Mouse (Mus musculus) heart, postnatal 0 days (tissue): ENCODE results near the gene Zfyve19. TPM values are rescaled to one million over a fixed set of nuclear protein-coding genes. Genes with fewer than 3 reads are reported as not detected.

ENCODE experiments used
- ATAC-seq: fragments of 200-750 bp; cut with Nextera tagmentation; 2 replicates; pipeline ENCODE4 v1.8.0; 2017; ENCODE audit warnings: low read depth, moderate number of reproducible peaks, moderate library complexity; ENCODE audit not compliant: insufficient read depth
- DNase-seq: peaks from one replicate; pipeline ENCODE4 v3.0.0-alpha.2; 2016; ENCODE audit warnings: low spot score
- H3K27ac ChIP-seq: fragments of 300-500 bp; sonication (generic); 2 replicates; pipeline ENCODE4 v1.5.1; 2014; ENCODE audit warnings: low read depth, mild to moderate bottlenecking
- H3K27me3 ChIP-seq: fragments of 300-500 bp; sonication (generic); 2 replicates; pipeline ENCODE4 v1.6.1; 2014; ENCODE audit warnings: low read length, mixed read lengths; ENCODE audit not compliant: control insufficient read depth, insufficient read depth
- H3K36me3 ChIP-seq: fragments of 300-500 bp; sonication (generic); replicated peaks from 2 replicates; pipeline ENCODE4 v1.6.1; 2014; ENCODE audit warnings: low read length, mixed read lengths; ENCODE audit not compliant: control insufficient read depth, insufficient read depth
- H3K4me1 ChIP-seq: fragments of 300-500 bp; sonication (generic); 2 replicates; pipeline ENCODE4 v1.6.1; 2014; ENCODE audit warnings: antibody characterized with exemption; ENCODE audit not compliant: control insufficient read depth, insufficient read depth
- H3K4me2 ChIP-seq: fragments of 300-500 bp; sonication (generic); 2 replicates; pipeline ENCODE4 v1.6.1; 2014; ENCODE audit warnings: low read depth, mild to moderate bottlenecking, low read length, moderate library complexity
- H3K4me3 ChIP-seq: fragments of 300-500 bp; sonication (generic); 2 replicates; pipeline ENCODE4 v1.5.1; 2014; ENCODE audit warnings: low read depth, low read length
- H3K9ac ChIP-seq: fragments of 300-500 bp; sonication (generic); replicated peaks from 2 replicates; pipeline ENCODE4 v1.6.1; 2014; ENCODE audit warnings: low read depth, low read length, mixed read lengths
- H3K9me3 ChIP-seq: fragments of 300-500 bp; sonication (generic); replicated peaks from 2 replicates; pipeline ENCODE4 v1.6.1; 2016; ENCODE audit warnings: low read length; ENCODE audit not compliant: control insufficient read depth
- CTCF ChIP-seq: IDR thresholded peaks from 2 replicates; pipeline ENCODE4 v1.5.1; 2016; ENCODE audit warnings: antibody characterized with exemption, control low read depth, low read depth
- EP300 ChIP-seq: IDR thresholded peaks from 2 replicates; pipeline ENCODE4 v1.6.1; 2016; ENCODE audit warnings: antibody characterized with exemption, low read depth
- WGBS: fragments of 180-500 bp; shearing (Covaris S2); extraction: QIAGEN DNeasy Blood & Tissue Kit; methylation state at CpG from one replicate; pipeline ENCODE4 v1.1.7; 2014; 5-methylcytosine and 5-hydroxymethylcytosine counted together
- polyA plus RNA-seq: library from polyadenylated mRNA; unstranded; fragments of >200 nt; fragmentation: Nextera tagmentation; extraction: Ambion mirVana; gene quantifications from 2 replicates; pipeline ENCODE4 v1.2.1, GENCODE M21; 2015
- total RNA-seq: library from RNA; depleted of rRNA; stranded (reverse); fragments of >200 nt; gene quantifications from 2 replicates; pipeline ENCODE4 v1.2.3, GENCODE M21; 2014; ENCODE audit warnings: low replicate concordance

Zfyve19 gene
- total and polyA plus RNA-seq, 2 experiments from 2014 or later, result 17.7 to 26.9 TPM

DNA sequence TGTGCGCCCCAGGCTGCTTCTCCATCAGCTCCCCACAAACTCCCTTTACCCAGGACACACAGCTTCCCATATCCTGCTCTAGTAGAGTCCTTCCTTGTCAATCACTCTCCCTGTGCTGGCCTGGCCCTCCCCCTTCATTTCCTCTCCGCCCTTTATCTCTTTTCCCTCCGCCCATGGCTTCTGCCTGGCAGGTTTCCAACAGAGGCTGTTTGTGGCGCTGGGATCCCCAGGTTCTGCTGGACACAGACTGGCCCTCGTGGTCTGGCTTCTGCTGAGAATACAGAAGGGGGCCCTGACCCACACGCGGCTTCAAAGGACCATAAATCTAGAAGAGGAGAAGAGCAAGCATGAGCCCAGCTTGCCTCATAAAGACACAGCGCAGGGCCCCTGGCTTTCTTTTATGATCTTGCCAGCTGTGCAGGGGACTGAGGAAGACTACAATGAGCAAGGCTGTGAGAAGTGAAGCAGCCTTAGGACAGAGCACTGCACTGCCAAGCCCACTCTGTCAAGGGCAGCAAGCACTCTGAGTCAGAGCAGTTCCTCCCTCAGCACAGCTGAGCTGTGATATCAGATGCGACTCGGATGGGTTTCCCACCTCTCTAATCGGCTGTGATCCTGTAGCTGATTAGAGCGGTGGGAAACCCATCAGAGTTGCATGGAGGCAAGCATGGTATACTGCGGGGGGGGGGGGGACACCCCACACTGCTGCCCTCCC is 35.4 kb upstream of the Zfyve19 start:
- DNase-seq (peak; percentile 79), ATAC-seq (peak; percentile 82)
- Histone ChIP-seq H3K4me1 (peaks cover 11% of the 10 kb centered on the region; the same call in 1 of the 2 replicates), H3K36me3 (no peaks in the 10 kb centered on the region; the same call in 1 of the 2 replicates), H3K27me3 (no peaks in the 10 kb centered on the region), H3K9me3 (no peaks in the 10 kb centered on the region), H3K4me3 (0 out of 2 replicates have a peak overlapping the region, but pooled peaks have one; percentile 3), H3K9ac (no peak overlapping the region), H3K4me2 (peak overlapping the region; percentile 39), H3K27ac (no peak overlapping the region)
- no peak for TF ChIP-seq EP300
- TF ChIP-seq CTCF, result no peak
- WGBS, result 12% methylated on average over 13 of the region's 13 CpGs

DNA sequence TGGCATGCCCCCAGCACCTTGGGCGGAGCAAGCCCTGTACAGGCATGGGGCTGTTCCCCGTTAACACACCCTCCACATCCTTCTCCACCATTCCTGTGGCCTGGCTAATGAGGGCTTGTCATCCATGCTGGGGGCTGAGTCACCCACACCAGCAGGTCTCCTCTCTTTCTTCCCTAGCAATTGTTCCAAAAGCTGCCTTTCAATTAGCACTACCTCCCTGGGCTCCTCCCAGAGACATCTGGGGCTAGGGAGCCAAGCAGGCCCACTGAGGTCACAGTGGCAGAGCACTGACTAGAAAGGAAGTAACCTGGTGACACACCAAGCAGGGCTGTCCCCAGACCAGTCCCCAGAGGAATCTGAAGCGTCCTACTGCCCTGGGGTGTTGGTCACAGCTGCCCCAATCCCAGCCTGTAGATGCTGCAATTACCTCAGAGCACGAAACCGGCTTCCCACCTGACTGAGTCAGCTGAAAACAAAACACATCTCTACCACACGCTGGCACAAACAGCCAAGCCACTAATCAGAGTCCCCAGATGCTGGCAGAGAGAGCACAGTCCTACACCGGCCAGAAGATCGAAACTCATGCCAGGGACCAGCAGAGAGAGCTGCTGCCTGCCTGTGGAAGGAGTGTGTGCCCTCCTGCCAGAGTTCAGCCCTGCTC is 34.3 kb upstream of the Zfyve19 start, which contains the start of gene Gm14137:
TSS of gene Gm14137 (plus strand) at position 519 of the 661 bp plus-strand sequence.
- peaks cover 10% of the 10 kb centered on the region; the same call in 1 of the 2 replicates for H3K4me1 ChIP-seq
- no peak within 1 kb of the TSS for H3K4me2 ChIP-seq
- 56% methylated on average over 8 of the region's 8 CpGs for WGBS

GRCm38 (mm10) chr2:119174866-119175265 is 33.6 kb upstream of the Zfyve19 start:
- no peak overlapping the region for H3K27ac ChIP-seq
- no peaks in the 10 kb centered on the region for H3K27me3 ChIP-seq
- H3K9ac ChIP-seq, result no peak overlapping the region
- no peaks in the 10 kb centered on the region for H3K9me3 ChIP-seq
- peaks cover 10% of the 10 kb centered on the region; the same call in 1 of the 2 replicates for H3K4me1 ChIP-seq
- H3K4me3 ChIP-seq, result no peak overlapping the region
- TF ChIP-seq EP300, result no peak
- no peak for TF ChIP-seq CTCF
- WGBS, result 64% methylated on average over 14 of the region's 14 CpGs
- no peaks in the 10 kb centered on the region; the same call in 1 of the 2 replicates for H3K36me3 ChIP-seq
- DNase-seq (no peak), ATAC-seq (no peak)
- H3K4me2 ChIP-seq, result no peak overlapping the region

More for the DNA sequence above, 34.3 kb upstream of the Zfyve19 start, which contains the start of gene Gm14137:
- no peak for DNase-seq
- H3K9me3 ChIP-seq, result no peaks in the 10 kb centered on the region
- H3K27me3 ChIP-seq, result no peaks in the 10 kb centered on the region
- H3K27ac ChIP-seq, result no peak within 1 kb of the TSS
- no peaks in the 10 kb centered on the region; the same call in 1 of the 2 replicates for H3K36me3 ChIP-seq
- no peak for TF ChIP-seq CTCF
- ATAC-seq, result no peak
- no peak within 1 kb of the TSS for H3K9ac ChIP-seq
- H3K4me3 ChIP-seq, result no peak within 1 kb of the TSS

GRCm38 (mm10) chr2:119175614-119176013 is 32.8 kb upstream of the Zfyve19 start:
- H3K4me2 ChIP-seq, result no peak overlapping the region
- H3K4me1 ChIP-seq, result peaks cover 10% of the 10 kb centered on the region; the same call in 1 of the 2 replicates
- TF ChIP-seq CTCF (no peak), EP300 (no peak)
- H3K27ac ChIP-seq, result no peak overlapping the region
- WGBS, result 53% methylated on average over 6 of the region's 6 CpGs
- no peak overlapping the region for H3K4me3 ChIP-seq
- DNase-seq (no peak), ATAC-seq (no peak)
- peaks cover 6% of the 10 kb centered on the region; the same call in 1 of the 2 replicates for H3K36me3 ChIP-seq
- no peak overlapping the region for H3K9ac ChIP-seq
- no peaks in the 10 kb centered on the region for H3K9me3 ChIP-seq
- H3K27me3 ChIP-seq, result no peaks in the 10 kb centered on the region

DNA sequence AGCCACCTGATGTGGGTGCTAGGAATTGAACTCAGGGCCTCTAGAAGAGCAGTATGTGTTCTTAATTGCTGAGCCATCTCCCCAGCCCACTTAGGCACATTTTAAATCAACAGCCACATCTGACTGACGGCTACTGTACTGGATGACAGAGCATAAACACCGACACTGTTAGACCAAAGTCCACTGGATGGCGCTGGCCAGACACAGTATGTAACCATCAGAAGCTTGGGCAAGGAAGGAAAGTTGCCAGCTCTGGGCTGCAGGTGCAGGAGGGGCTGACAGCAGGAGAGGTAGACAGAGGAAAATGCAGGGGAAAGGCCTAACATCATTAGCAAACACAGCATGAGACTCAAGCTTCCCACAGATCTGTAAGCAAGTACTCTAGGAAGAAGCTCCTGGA is 31.7 kb upstream of the Zfyve19 start:
- H3K27me3 ChIP-seq, result no peaks in the 10 kb centered on the region
- no peak for ATAC-seq
- no peak overlapping the region for H3K4me3 ChIP-seq
- DNase-seq, result no peak
- 67% methylated on average over 3 of the region's 3 CpGs for WGBS
- no peak overlapping the region for H3K4me2 ChIP-seq
- no peaks in the 10 kb centered on the region for H3K9me3 ChIP-seq
- no peak overlapping the region for H3K9ac ChIP-seq
- peaks cover 9% of the 10 kb centered on the region; the same call in 1 of the 2 replicates for H3K36me3 ChIP-seq
- TF ChIP-seq CTCF, result no peak
- TF ChIP-seq EP300, result no peak
- H3K27ac ChIP-seq, result no peak overlapping the region
- H3K4me1 ChIP-seq, result peaks cover 10% of the 10 kb centered on the region; the same call in 1 of the 2 replicates
